Mouse (Mus musculus) left cerebral cortex, adult 18-20 months (tissue): ENCODE measurements around the gene Nudt21. TPM values are rescaled to one million over a fixed set of nuclear protein-coding genes. Genes with fewer than 3 reads are reported as not detected.

ENCODE experiments used
- DNase-seq, 2 experiments: peaks; one replicate each; pipeline ENCODE4 v3.0.0; 2021 to 2022; ENCODE audit warnings: low spot score in 2 of 2, mixed read lengths in 1 of 2
- long read RNA-seq, 2 experiments: library from polyadenylated mRNA; stranded (forward); transcript quantifications; one replicate each; pipeline ENCODE4 v2.0.0; 2021
- total RNA-seq, 2 experiments: library from RNA; stranded (reverse); gene quantifications; 2 replicates each; pipeline ENCODE4 v1.2.3; 2021

Gene Nudt21
- 10 to 100 TPM; 44.0 to 50.6 TPM for total RNA-seq
- long read RNA-seq, experiment 1, full-length matches to known transcripts = 25 of 26 reads
- long read RNA-seq, experiment 1, partial matches to known transcripts = 1 of 26 reads
- long read RNA-seq, experiment 1, other reads (novel, unspliced or antisense) = 0 of 26 reads
- long read RNA-seq, experiment 2, full-length matches to known transcripts = 18 of 21 reads
- long read RNA-seq, experiment 2, partial matches to known transcripts = 2 of 21 reads
- long read RNA-seq, experiment 2, other reads (novel, unspliced or antisense) = 1 of 21 reads

DNA sequence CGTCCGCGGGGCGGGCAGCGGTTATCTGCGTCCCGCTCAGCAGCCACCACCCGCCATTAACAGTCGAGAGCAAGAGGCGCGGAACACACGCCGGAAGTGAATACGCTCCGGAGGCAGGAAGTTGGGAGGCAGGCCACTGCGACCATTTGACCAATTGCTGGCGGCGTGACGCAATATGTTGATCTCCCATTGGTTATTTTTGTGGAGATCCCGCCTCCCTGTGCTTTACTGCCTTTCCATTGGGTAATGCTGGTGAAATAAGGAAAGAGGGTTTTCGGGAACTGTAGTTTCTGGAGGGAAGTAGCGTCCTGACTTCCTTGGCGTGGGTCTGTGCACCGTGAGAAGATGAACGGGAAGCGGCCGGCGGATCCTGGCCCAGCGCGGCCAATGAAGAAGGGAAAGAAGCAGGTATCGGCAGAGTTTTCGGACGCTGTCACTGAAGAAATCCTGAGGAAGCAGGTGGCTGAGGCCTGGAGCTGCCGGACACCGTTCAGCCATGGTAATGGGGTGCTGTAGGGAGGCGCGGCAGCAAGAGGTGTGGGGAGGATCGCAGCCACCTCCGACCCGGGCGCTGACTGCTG, at the start of gene Nudt21, which contains the start of gene Ogfod1:
Nudt21 (minus strand) TSS at position 88 of the 581 bp plus-strand sequence.
Ogfod1 (plus strand) TSS at position 255 of the 581 bp plus-strand sequence.
- peak; percentile 93 to 94 for DNase-seq

GRCm38 (mm10) chr8:94076461-94077192, 39.8 kb upstream of the Nudt21 start:
- no peak for DNase-seq

GRCm38 (mm10) chr8:94068793-94069192, 32.0 kb upstream of the Nudt21 start:
- DNase-seq = no peak

GRCm38 (mm10) chr8:94066121-94066863, 29.5 kb upstream of the Nudt21 start:
- DNase-seq = no peak

GRCm38 (mm10) chr8:94057157-94057854, 20.5 kb upstream of the Nudt21 start:
- DNase-seq = peak; percentile 26 to 65

DNA sequence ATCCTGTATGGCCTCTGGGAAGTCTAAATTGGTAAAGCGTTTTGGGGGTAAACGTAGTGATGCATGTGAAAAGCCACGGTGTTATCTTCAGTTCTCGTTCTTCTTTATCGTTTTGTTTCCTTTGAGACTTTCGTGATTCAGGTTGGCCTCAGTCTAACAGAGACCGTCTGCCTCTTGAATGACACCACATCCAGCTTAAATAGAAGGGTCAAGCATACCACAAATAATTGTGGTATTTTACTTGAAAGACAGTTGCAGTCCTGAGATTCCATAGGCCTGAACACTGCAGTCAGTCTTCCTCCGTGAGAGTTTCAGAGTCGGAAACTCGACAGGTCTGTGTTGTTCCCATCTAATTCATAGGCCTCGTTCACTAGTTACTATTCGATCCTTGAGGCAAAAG, 15.9 kb upstream of the Nudt21 start:
- DNase-seq = no peak

DNA sequence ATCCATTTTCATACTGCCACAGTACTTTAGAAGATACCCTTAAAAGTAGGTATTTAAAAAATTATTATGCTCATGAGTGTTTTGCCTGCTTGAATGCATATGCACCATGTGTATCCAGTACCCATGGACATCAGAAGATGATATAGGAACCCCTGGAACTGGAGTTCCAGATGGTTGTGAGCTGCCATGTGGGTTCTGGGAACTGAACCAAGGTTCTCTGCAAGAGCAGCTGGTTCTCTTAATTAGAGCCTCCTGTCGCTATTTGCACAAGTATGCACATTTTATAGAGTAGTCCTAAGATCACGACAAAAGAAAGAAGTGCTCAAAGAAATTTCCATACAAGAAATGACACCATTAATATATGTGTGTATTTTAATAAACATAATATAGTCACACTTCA, 11.0 kb upstream of the Nudt21 start:
- no peak for DNase-seq

- DNase-seq = no peak
Measured at GRCm38 (mm10) chr8:94037806-94038205, 975 bp upstream of the Nudt21 start.

- peak; percentile 37 to 65 for DNase-seq
Measured at GRCm38 (mm10) chr8:94036541-94036940, 290 bp downstream of the Nudt21 start.

GRCm38 (mm10) chr8:94035200-94035599, 1.6 kb downstream of the Nudt21 start:
- DNase-seq = no peak

DNA sequence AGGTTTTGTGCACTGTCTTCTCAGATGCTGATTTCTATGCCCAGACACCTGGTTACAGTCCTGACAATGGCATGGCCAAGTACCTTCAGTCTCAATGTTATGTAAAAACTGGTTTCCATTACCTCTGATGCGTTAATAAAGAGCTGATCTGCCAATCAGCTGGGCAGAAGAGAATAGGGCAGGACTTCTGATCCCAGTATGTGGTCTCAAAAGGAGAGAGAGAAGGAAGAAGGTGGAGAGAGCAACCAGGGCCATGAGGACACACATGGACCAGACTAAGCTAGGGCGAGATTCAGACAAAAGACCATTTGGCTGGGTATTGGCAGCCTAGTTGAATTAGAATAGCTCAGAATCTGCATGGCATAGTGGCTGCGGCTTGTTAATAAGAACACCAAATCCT, 3.2 kb downstream of the Nudt21 start:
- DNase-seq = no peak

- DNase-seq = no peak
Measured at GRCm38 (mm10) chr8:94029701-94030100, 7.1 kb downstream of the Nudt21 start.

- DNase-seq = no peak
Measured at GRCm38 (mm10) chr8:94023916-94024315, 12.9 kb downstream of the Nudt21 start.

DNA sequence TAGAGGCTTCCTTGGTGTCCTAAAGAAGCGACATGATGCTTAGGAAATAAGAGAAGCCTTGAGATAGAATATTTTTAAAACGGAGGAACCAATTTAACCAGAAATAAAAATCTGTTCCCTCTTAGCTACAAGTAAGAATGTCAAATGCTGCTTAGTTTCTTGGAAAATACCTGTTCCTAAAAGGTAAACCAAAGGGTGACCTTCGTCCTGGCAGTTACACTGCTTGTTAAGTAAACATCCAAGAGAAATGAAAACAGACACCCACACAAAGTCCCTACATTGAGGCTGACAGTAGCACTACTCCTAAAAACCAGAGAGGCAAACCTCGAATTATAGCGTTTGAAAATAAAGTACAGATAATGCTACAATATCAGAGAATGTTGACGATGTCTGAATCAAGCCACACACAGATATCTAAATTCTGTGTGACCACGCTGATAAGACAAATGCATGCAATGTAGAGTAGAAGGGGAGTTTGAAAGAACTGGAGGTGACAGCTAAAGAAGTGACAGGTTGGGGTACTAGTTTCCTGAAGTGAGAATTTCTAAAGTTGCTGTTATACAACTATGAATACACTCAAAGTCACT, 23.7 kb downstream of the Nudt21 start:
- no peak for DNase-seq

DNA sequence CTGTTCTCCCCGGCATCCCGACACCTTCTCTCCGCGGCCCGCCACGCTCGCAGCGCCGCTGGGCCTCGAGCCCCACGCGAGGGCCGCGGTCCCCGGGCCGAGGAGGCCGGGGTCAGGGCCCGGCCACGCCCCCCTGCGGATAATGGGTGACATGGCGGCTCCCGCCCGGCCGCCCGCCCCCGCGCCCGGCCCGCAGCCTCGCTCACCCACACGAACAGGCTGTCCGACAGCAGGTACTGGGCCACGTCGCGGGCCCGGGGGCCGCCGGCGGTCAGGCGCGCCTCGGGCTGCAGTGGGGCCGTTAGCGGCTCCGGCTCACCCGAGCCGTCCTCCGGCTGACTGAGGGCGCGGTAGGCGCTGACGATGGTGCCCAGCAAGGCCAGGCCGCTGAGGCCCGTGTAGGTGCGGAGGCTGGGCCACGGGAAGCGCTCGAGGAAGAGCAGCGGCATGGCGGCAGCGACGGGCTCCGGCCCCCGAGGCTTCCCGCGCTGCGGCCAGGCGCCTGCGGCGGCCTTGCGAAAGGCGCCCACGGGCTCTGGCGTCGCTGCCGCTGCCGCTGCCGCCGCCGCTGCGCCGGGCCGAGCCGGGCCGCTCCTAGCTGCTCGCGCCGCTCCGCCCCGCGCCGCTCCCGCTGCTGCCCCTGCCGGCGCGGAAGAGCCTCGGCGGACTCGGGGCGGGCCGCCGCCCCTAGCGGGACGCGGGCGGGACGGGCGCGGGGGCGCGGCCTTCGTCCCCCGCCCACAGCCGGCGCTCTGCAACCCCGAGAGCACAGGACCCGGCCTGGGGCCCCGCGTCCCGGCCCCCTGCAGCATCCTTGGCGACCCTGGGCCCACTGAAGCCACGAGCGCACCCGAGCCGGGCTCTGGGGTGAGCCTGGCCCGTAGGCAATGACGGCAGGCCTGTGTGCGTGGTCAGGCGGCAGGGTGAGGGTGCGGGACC, 24.5 kb downstream of the Nudt21 start, which contains the start of gene Amfr:
Amfr (minus strand) TSS at position 830 of the 939 bp plus-strand sequence.
- peak; percentile 43 to 57 for DNase-seq

DNA sequence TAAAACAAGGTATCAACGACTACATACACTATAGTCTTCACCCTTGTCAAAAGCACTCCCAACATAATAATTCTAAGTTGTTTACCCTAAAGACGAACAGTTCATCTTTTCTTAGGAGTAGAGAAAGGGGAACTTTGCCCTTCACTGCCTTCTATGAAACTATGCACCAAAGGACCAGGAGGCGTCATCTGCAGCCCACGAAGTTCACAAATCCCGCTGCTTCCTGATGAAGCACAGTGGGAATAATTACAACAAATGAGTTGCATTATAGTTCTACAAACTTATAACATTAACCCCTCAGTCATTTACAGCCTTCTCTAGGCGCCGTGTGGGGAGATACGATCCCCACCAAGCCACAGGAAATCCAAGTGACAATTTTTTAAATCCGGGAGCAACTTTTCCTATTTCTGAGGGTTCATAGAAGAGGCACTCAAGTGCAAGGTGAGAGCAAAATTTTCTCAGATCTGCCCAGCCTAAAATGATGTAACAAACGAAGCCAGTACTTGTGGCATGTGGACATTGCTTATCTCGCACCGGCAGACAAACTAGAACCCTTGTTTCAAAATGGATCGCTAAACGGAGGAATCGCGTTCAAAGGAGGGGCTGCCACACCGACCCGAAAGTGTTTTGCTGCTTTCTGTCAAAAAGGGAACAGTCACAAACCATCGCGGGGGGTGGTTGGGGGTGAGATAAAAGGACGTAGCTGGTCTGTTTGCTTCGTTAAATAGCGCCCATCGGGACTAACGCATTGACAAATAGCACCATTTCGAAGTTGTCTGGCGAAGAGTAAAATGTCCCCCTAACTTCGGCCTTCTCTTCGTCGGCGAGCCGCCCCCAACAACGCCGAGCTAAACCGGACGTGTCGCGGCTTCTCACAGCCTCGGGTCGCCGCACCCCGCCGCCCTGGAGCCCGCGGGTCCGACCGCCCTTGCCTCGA, 25.5 kb downstream of the Nudt21 start:
- DNase-seq = peak in 1 of 2 experiments; percentile 18

- no peak for DNase-seq
Measured at GRCm38 (mm10) chr8:94010101-94010705, 26.6 kb downstream of the Nudt21 start.
